Mouse (Mus musculus): Measurements from ENCODE around the gene Dop1a. TPM values are rescaled to one million over a fixed set of nuclear protein-coding genes. Genes with fewer than 3 reads are reported as not detected.

The Dop1a gene
- 26.0 and 27.3 TPM in 2 replicates for polyA plus RNA-seq (2015; fragmentation: Nextera tagmentation; extraction: Ambion mirVana)

GRCm38 (mm10) chr9:86466990-86467870, at the start of gene Dop1a:
Gene Dop1a (plus strand): TSS chr9:86467154.

GRCm38 (mm10) chr9:86464151-86465105, 2.5 kb upstream of the Dop1a start, which contains the start of gene Ube2cbp:
Gene Ube2cbp (minus strand): TSS chr9:86464950.

GRCm38 (mm10) chr9:86571540-86572135, 104.7 kb downstream of the Dop1a start, which contains the start of the genes Pgm3 and Rwdd2a:
Gene Pgm3 (minus strand): TSS chr9:86571842.
Gene Rwdd2a (plus strand): TSS chr9:86571991.

Other genes with a start within 250 kb of the Dop1a start
- 5.9 and 7.6 TPM in 2 replicates for gene Ube2cbp, start 2.2 kb upstream of the Dop1a start, polyA plus RNA-seq (2015; fragmentation: Nextera tagmentation; extraction: Ambion mirVana)
- gene Pgm3, start 104.7 kb downstream of the Dop1a start, polyA plus RNA-seq (2015; fragmentation: Nextera tagmentation; extraction: Ambion mirVana), result 29.7 and 31.3 TPM in 2 replicates
- 108 and 117 TPM in 2 replicates for gene Rwdd2a, start 104.8 kb downstream of the Dop1a start, polyA plus RNA-seq (2015; fragmentation: Nextera tagmentation; extraction: Ambion mirVana)
- 73.0 and 75.5 TPM in 2 replicates for gene Me1, start 228.8 kb downstream of the Dop1a start, polyA plus RNA-seq (2015; fragmentation: Nextera tagmentation; extraction: Ambion mirVana)

Measured in neural tube, postnatal 0 days (tissue).